Mouse (Mus musculus) C2C12 (cell line): ENCODE results near the gene Ccdc194. TPM values are rescaled to one million over a fixed set of nuclear protein-coding genes. Genes with fewer than 3 reads are reported as not detected.

Source experiments
- H3K27me3 ChIP-seq: one replicate; pipeline ENCODE4 v1.6.1; 2011; ENCODE audit not compliant: control insufficient read depth, insufficient read depth, insufficient read length
- H3K36me3 ChIP-seq: one replicate; pipeline ENCODE4 v1.6.1; 2011; ENCODE audit not compliant: control insufficient read depth, insufficient read depth
- H3K4me3 ChIP-seq: one replicate; pipeline ENCODE4 v1.5.1; 2011; ENCODE audit warnings: mild to moderate bottlenecking, control low read depth; ENCODE audit not compliant: poor library complexity, insufficient read depth, severe bottlenecking
- H3K79me2 ChIP-seq: one replicate; pipeline ENCODE4 v1.6.1; 2011; ENCODE audit not compliant: control insufficient read depth, insufficient read depth
- H3K79me3 ChIP-seq: one replicate; pipeline ENCODE4 v1.6.1; 2011; ENCODE audit warnings: low read depth, control low read depth
- H3ac ChIP-seq: one replicate; pipeline ENCODE3; 2011; ENCODE audit warnings: low read depth; ENCODE audit not compliant: control insufficient read depth, insufficient read length
- CEBPB ChIP-seq: IDR thresholded peaks from one replicate; pipeline ENCODE4 v1.6.1; 2011; ENCODE audit warnings: low read depth, mild to moderate bottlenecking, control low read depth, moderate library complexity
- CTCF ChIP-seq: IDR thresholded peaks from one replicate; pipeline ENCODE4 v1.5.1; 2011; ENCODE audit not compliant: control insufficient read depth, insufficient read depth, insufficient read length
- FOSL1 ChIP-seq: IDR thresholded peaks from one replicate; pipeline ENCODE4 v1.8.0; 2011; ENCODE audit warnings: mild to moderate bottlenecking, low read length; ENCODE audit not compliant: poor library complexity, insufficient read depth, severe bottlenecking
- MAX ChIP-seq: IDR thresholded peaks from one replicate; pipeline ENCODE4 v1.6.1; 2011; ENCODE audit warnings: mild to moderate bottlenecking, control low read depth
- MYOD1 ChIP-seq: IDR thresholded peaks from one replicate; pipeline ENCODE4 v1.6.1; 2011; ENCODE audit warnings: low read depth; ENCODE audit not compliant: control insufficient read depth, insufficient read length
- MYOG ChIP-seq: IDR thresholded peaks from one replicate; pipeline ENCODE4 v1.6.1; 2011; ENCODE audit not compliant: control insufficient read depth, insufficient read length; ENCODE audit errors: extremely low read depth
- USF1 ChIP-seq: IDR thresholded peaks from one replicate; pipeline ENCODE4 v1.6.1; 2011; ENCODE audit warnings: low read depth, mild to moderate bottlenecking, control low read depth, moderate library complexity
- polyA plus RNA-seq: library from polyadenylated mRNA; unstranded; fragments of >200 nt; fragmentation: generic; extraction: Trizol; gene quantifications from one replicate; pipeline ENCODE4 v1.2.1, GENCODE M21; 2012; ENCODE audit warnings: missing spikeins

The Ccdc194 gene
- polyA plus RNA-seq, 1 experiment: 0.01 TPM

DNA sequence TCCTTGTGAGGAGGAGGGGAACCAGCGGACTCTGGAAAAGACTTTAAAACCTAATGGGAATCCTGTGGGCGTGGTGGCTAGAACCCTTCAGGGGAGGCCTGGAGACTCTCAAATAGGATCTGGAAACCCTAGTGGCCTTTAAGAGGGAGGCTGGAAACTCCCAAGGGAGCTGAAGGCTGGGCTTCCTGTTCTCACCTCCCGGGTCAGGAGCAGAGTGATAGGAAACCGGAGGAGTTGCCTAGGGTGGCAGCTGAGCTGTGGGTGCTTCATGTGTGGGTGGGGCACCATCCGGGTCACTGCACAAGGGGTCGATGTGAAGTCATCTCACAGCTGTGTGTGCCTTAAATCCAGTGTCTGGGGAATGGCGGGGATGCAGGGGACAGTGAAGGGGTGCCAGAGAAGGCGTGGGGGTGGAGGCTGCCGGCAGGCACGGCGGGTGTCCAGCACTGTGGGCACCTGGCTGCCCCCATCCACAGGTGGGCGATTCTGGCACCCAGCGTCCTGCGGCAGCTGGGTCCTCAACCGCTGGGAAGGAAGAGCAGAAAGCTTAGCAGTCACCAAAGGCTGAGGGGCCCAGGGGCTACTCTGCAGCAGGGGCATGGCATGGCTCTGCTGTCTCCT lies 27.5 kb downstream of the Ccdc194 start:
- Histone ChIP-seq H3K36me3 (no peaks in the 10 kb centered on the region), H3ac (no peak overlapping the region), H3K27me3 (no peaks in the 10 kb centered on the region), H3K79me3 (no peaks in the 10 kb centered on the region), H3K79me2 (no peaks in the 10 kb centered on the region), H3K4me3 (no peak overlapping the region)
- TF ChIP-seq FOSL1: no peak

DNA sequence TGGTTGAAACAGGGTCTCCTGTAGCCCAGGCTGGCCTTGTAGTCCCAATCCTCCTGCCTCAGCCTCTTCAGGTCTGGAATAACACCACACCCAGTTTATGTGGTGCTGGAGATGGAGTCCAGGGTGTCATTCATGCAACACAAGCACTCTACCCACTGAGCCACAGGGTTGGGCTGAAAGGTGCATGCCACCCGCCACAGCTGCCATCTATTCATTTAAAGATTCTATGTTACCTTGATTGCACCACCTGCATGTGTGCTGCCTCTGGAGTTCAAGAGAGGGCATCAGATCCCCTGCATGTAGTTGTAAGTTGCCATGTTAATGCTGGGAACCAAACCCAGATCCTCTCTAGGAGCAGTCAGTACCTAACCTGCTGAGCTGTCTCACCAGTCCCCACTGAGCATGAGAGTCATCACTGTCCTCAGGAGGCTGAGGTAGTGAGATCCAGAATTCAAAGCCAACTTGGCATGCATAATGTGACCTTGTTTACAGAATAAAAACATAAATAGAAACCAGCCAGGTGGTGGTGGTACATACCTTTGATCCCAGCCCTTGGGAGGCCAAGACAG lies 28.4 kb downstream of the Ccdc194 start:
- TF ChIP-seq CEBPB: no peak
- TF ChIP-seq CTCF: no peak
- TF ChIP-seq USF1: no peak
- no peak for TF ChIP-seq MYOG
- TF ChIP-seq MAX: no peak
- no peak for TF ChIP-seq FOSL1
- Histone ChIP-seq H3K79me2 (no peaks in the 10 kb centered on the region), H3K27me3 (no peaks in the 10 kb centered on the region), H3ac (no peak overlapping the region), H3K36me3 (peaks cover 5% of the 10 kb centered on the region), H3K79me3 (no peaks in the 10 kb centered on the region), H3K4me3 (no peak overlapping the region)

DNA sequence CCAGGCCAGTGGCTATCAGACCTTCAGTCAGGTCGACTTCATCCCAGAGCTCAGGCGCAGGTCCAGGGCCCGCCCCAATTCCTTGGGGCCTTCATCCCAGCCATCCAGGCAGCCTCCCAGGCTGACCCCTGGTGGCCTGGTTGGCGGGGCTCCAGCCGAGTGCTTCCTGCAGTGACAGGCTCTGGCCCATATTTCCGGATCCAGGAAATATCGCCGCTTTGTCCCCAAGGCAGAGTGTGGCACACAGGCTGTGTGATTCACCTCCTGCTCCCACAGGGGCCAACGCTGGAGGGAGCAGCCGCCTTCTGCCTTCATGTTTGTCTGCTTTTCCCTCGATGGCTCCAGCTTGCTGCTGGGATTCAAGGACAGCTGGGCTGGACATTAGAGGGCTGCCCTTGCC lies 29.0 kb downstream of the Ccdc194 start:
- TF ChIP-seq MYOD1 (no peak), MAX (no peak), CTCF (no peak), CEBPB (no peak), MYOG (no peak), FOSL1 (no peak), USF1 (no peak)
- H3K4me3 ChIP-seq: no peak overlapping the region
- H3K27me3 ChIP-seq: no peaks in the 10 kb centered on the region
- peak overlapping the region; percentile 42 for H3ac ChIP-seq
- H3K36me3 ChIP-seq: peaks cover 8% of the 10 kb centered on the region
- H3K79me2 ChIP-seq: no peaks in the 10 kb centered on the region
- no peaks in the 10 kb centered on the region for H3K79me3 ChIP-seq

DNA sequence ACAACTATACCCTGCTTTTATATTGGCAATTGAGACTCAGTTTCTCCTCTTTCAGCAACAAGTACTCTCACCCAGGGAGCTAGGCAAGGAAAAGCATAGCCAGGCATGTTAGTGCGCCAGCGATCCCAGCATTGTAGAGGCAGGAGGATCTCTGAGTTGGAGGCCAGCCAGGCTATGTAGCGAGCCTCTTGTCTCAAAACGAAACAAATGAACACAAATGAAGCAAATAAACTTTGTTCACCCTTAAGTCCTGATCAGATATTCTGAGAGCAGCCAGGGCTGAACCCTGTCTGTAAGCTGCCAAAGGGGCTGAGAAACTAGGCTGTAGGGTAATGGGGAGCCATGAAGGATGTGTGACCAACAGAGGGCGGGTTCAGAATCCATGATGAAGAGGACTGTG lies 29.7 kb downstream of the Ccdc194 start:
- peaks cover 9% of the 10 kb centered on the region for H3K36me3 ChIP-seq
- H3K79me2 ChIP-seq: no peaks in the 10 kb centered on the region
- H3ac ChIP-seq: no peak overlapping the region
- H3K27me3 ChIP-seq: no peaks in the 10 kb centered on the region
- TF ChIP-seq FOSL1: no peak
- H3K4me3 ChIP-seq: no peak overlapping the region
- H3K79me3 ChIP-seq: no peaks in the 10 kb centered on the region

DNA sequence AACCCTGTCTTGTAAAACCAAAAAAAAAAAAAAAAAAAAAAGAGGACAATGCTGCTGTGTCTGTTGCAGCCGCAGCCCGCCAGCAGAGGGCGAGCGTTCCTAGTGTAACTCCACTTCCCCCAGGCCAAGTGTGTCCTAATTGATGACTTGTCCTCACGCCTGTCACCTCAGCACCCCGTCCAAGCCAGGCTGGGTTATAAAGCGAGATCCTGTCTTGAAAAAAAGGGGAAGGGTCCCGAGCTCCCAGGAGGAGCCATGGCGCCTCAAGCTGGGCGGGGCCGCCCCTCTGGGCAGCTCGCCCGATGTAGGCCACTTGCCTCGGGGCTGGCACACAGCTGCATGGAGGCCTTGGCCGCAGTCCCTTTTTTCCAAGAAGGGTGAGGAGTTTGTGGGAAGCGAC lies 30.5 kb downstream of the Ccdc194 start:
- Histone ChIP-seq H3ac (no peak overlapping the region), H3K79me3 (peaks cover under 1% of the 10 kb centered on the region), H3K79me2 (peaks cover 8% of the 10 kb centered on the region), H3K27me3 (no peaks in the 10 kb centered on the region), H3K36me3 (peaks cover 17% of the 10 kb centered on the region), H3K4me3 (no peak overlapping the region)
- TF ChIP-seq MYOG (no peak), CTCF (peak; percentile 38), FOSL1 (no peak)

DNA sequence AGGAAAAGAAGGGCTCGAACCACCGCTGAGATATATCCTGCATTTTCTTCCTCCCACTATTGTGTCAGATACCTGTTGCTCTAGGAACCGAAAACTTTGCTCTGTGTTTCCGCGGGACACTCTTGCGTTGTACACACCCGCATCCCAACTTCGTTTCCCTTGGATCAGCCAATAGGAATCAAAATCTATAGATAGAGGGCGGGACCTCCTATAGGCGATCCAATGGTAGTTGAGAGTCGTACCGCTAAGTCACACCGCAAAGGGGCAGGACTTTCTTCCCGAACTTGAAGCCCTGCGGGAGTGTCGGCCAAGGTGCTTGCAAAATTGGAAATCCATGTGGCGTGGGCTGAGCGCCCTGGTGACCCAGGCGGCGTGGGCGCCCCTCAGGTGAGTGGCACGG lies 37.1 kb downstream of the Ccdc194 start:
- H3K4me3 ChIP-seq: peak overlapping the region; percentile 68
- peaks cover 15% of the 10 kb centered on the region for H3K79me3 ChIP-seq
- H3K36me3 ChIP-seq: peaks cover 27% of the 10 kb centered on the region
- no peaks in the 10 kb centered on the region for H3K27me3 ChIP-seq
- peak overlapping the region; percentile 83 for H3ac ChIP-seq
- TF ChIP-seq USF1 (no peak), MAX (peak; percentile 72)
- peaks cover 48% of the 10 kb centered on the region for H3K79me2 ChIP-seq
